ENCODE assay signal across 19 mouse cellular contexts in genomic region chr10:118480793-118481192, GRCm38 (mm10). TPM values are rescaled to one million over a fixed set of nuclear protein-coding genes. Genes with fewer than 3 reads are reported as not detected.
"Had no signal": no experiment of that assay in that cellular context is flagged by ENCODE, and none has a peak within 500 bp of the region (broad histone marks: within the 10 kb centered on the region; RNA-seq: fewer than 3 reads in every experiment).

No protein-coding gene starts in this region.

- DNase-seq: kidney, adult 2 months; kidney, postnatal 14 days; left cerebral cortex, postnatal 4 days; lung, adult 2 months; lung, postnatal 4 days; right cerebral cortex, postnatal 4 days had no signal

- H3K4me1 ChIP-seq: kidney, embryonic 15.5 days; limb, embryonic 13.5 days; liver, embryonic 15.5 days; midbrain, embryonic 13.5 days had no signal

- H3K36me3 ChIP-seq: kidney, embryonic 15.5 days; limb, embryonic 13.5 days; liver, embryonic 15.5 days; midbrain, embryonic 13.5 days had no signal

- H3K9me3 ChIP-seq: kidney, embryonic 15.5 days; limb, embryonic 13.5 days; liver, embryonic 15.5 days; midbrain, embryonic 13.5 days had no signal

- H3K27ac ChIP-seq: kidney, embryonic 15.5 days; limb, embryonic 13.5 days; liver, embryonic 15.5 days; midbrain, embryonic 13.5 days had no signal

- H3K27me3 ChIP-seq: kidney, embryonic 15.5 days; limb, embryonic 13.5 days; liver, embryonic 15.5 days; midbrain, embryonic 13.5 days had no signal

- H3K4me3 ChIP-seq: kidney, embryonic 15.5 days; limb, embryonic 13.5 days; liver, embryonic 15.5 days; midbrain, embryonic 13.5 days had no signal

- ATAC-seq: lung, postnatal 0 days; midbrain, embryonic 13.5 days had no signal

RNA-seq across cellular contexts. Expression of gene Ifng, which starts 39.9 kb away (rescaled TPM):
- total RNA-seq: layer of hippocampus, adult 8-10 months; layer of hippocampus, postnatal 14 days; left cerebral cortex, adult 18-20 months; left cerebral cortex, postnatal 10 days; left cerebral cortex, postnatal 4 days; midbrain, postnatal 0 days had no signal
- polyA plus RNA-seq: kidney, adult 2 months; kidney, embryonic 15.5 days; limb, embryonic 13.5 days; liver, embryonic 11.5 days; liver, embryonic 15.5 days; lung, adult 2 months; midbrain, embryonic 13.5 days; midbrain, postnatal 0 days; neural tube, embryonic 14.5 days; stomach, embryonic 16.5 days had no signal
